ENCODE assay signal across 8 mouse cellular contexts in genomic region chr1:38766661-38767572, GRCm38 (mm10).
A peak's percentile ranks its signal among the peaks of the same experiment; 100 is the strongest.
DNase-seq lines count a peak whose midpoint lies in the region; ATAC-seq lines count a peak whose summit lies in the region.

No protein-coding gene starts in this region.

- peaks cover 24% of the 10 kb centered on the region for H3K4me1 ChIP-seq in forebrain, embryonic 15.5 days
- peaks cover 11% of the 10 kb centered on the region for H3K4me1 ChIP-seq in liver, embryonic 16.5 days (ENCODE audit: control insufficient read depth, low read depth, low read length)
- H3K4me1 ChIP-seq in neural tube, embryonic 14.5 days (ENCODE audit: control insufficient read depth, insufficient read depth, low read length) = peaks cover 18% of the 10 kb centered on the region

- 36% methylated on average over 18 of the region's 18 CpGs for WGBS in forebrain, embryonic 15.5 days
- 31% methylated on average over 18 of the region's 18 CpGs for WGBS in liver, embryonic 16.5 days (ENCODE audit: insufficient replicate concordance)
- WGBS in neural tube, embryonic 14.5 days = 12% methylated on average over 18 of the region's 18 CpGs

- intact Hi-C loops in left cerebral cortex, postnatal 36 days (cut with DNase I) = loop anchor here (5.0 kb wide), 3 partner anchors 140 to 450 kb away; no protein-coding TSS in a partner anchor

- no peak overlapping the region for H3K4me3 ChIP-seq in forebrain, embryonic 15.5 days
- peak overlapping the region; percentile 18 for H3K4me3 ChIP-seq in liver, embryonic 16.5 days (ENCODE audit: low read depth, low read length)
- H3K4me3 ChIP-seq in neural tube, embryonic 14.5 days (ENCODE audit: low read depth, low read length) = no peak overlapping the region

- no peaks in the 10 kb centered on the region for H3K36me3 ChIP-seq in forebrain, embryonic 15.5 days
- no peaks in the 10 kb centered on the region for H3K36me3 ChIP-seq in liver, embryonic 16.5 days (ENCODE audit: control insufficient read depth, insufficient read depth)
- no peaks in the 10 kb centered on the region for H3K36me3 ChIP-seq in neural tube, embryonic 14.5 days (ENCODE audit: control insufficient read depth, insufficient read depth, low read length)

- no peak overlapping the region for H3K4me2 ChIP-seq in forebrain, embryonic 15.5 days (replicated peaks)
- peak overlapping the region; percentile 59 for H3K4me2 ChIP-seq in liver, embryonic 16.5 days (ENCODE audit: low read depth, low read length)
- H3K4me2 ChIP-seq in neural tube, embryonic 14.5 days (ENCODE audit: low read depth, low read length) = 0 out of 2 replicates have a peak overlapping the region, but pooled peaks have one; percentile 18

- H3K27me3 ChIP-seq in forebrain, embryonic 15.5 days = no peaks in the 10 kb centered on the region
- no peaks in the 10 kb centered on the region for H3K27me3 ChIP-seq in liver, embryonic 16.5 days (ENCODE audit: control insufficient read depth, insufficient read depth, low read depth, low read length)
- no peaks in the 10 kb centered on the region for H3K27me3 ChIP-seq in neural tube, embryonic 14.5 days (ENCODE audit: control insufficient read depth, insufficient read depth, low read length)

- no peak overlapping the region for H3K27ac ChIP-seq in forebrain, embryonic 15.5 days (replicated peaks)
- H3K27ac ChIP-seq in liver, embryonic 16.5 days (ENCODE audit: low read length) = peak overlapping the region; percentile 77
- peak overlapping the region; percentile 40 for H3K27ac ChIP-seq in neural tube, embryonic 14.5 days (ENCODE audit: low read depth, low read length)

- H3K9ac ChIP-seq in forebrain, embryonic 15.5 days (replicated peaks) = no peak overlapping the region
- 0 out of 2 replicates have a peak overlapping the region, but pooled peaks have one; percentile 24 for H3K9ac ChIP-seq in liver, embryonic 16.5 days (ENCODE audit: low read depth, low read length)
- H3K9ac ChIP-seq in neural tube, embryonic 14.5 days (replicated peaks; ENCODE audit: low read depth, low read length) = no peak overlapping the region; the same call in 1 of the 2 replicates

- peak; percentile 65 for ATAC-seq in forebrain, embryonic 15.5 days (replicated peaks)
- peak; percentile 94 for ATAC-seq in liver, embryonic 16.5 days (ENCODE audit: low read depth)
- ATAC-seq in neural tube, embryonic 14.5 days (ENCODE audit: low read depth) = peak; percentile 69

- DNase-seq in cerebellum, postnatal 10 days = peak; percentile 50 to 59
- no peak for DNase-seq in cerebellum, adult 11 months
- DNase-seq in hindlimb bud, embryonic 11.5 days (ENCODE audit: extremely low spot score, low read depth, low spot score) = peak; percentile 86
- DNase-seq in left cerebral cortex, postnatal 36 days (ENCODE audit: low spot score in 2 of 2) = no peak
- no peak for DNase-seq in frontal cortex, postnatal 10 days (ENCODE audit: low spot score in 2 of 2)

- no peaks in the 10 kb centered on the region for H3K9me3 ChIP-seq in forebrain, embryonic 15.5 days
- H3K9me3 ChIP-seq in liver, embryonic 16.5 days (replicated peaks; ENCODE audit: control insufficient read depth, low read length) = no peaks in the 10 kb centered on the region
- H3K9me3 ChIP-seq in neural tube, embryonic 14.5 days (ENCODE audit: control insufficient read depth, low read length) = no peaks in the 10 kb centered on the region

Comparison
In these comparisons a context has a peak if more than half of its experiments do, and no peak if none do; other contexts are left out.
1. DNase-seq: peak in cerebellum, postnatal 10 days (2 of 2) and hindlimb bud, embryonic 11.5 days (single experiment); none in cerebellum, adult 11 months (single experiment), left cerebral cortex, postnatal 36 days (0 of 2) and frontal cortex, postnatal 10 days (0 of 2).
2. Peak in every context shown above with its lines, with median percentiles within 50 percentile points of each other: ATAC-seq.